Mouse (Mus musculus): ENCODE data around the gene 2010111I01Rik. TPM values are rescaled to one million over a fixed set of nuclear protein-coding genes. Genes with fewer than 3 reads are reported as not detected.

2010111I01Rik gene
- total and polyA plus RNA-seq, 3 experiments: 26.3 to 32.7 TPM; not detected in 1

GRCm38 (mm10) chr13:63336335-63336734 lies 371.6 kb downstream of the 2010111I01Rik start:
- no peaks in the 10 kb centered on the region for H3K79me2 ChIP-seq (ENCODE audit: control insufficient read depth, insufficient read depth, low read length, poor library complexity)
- no peaks in the 10 kb centered on the region for H3K27me3 ChIP-seq (ENCODE audit: control insufficient read depth in 1 of 2, insufficient read depth in 2 of 2, low read length in 2 of 2)
- no peak overlapping the region for H3K4me3 ChIP-seq (ENCODE audit: control insufficient read depth in 1 of 2, insufficient read depth in 1 of 2, low read depth in 2 of 2, low read length in 2 of 2)
- no peaks in the 10 kb centered on the region; a peak in 1 of 4 replicates for H3K36me3 ChIP-seq (ENCODE audit: control insufficient read depth in 1 of 2, insufficient read depth in 2 of 2, low read length in 2 of 2)
- peaks cover 2% of the 10 kb centered on the region in 2 experiments; a peak in 2 of 4 replicates for H3K4me1 ChIP-seq (ENCODE audit: control insufficient read depth in 1 of 2, insufficient read depth in 2 of 2, low read length in 2 of 2)
- TF ChIP-seq CTCF (IDR thresholded peaks at IDR 0.05 in 2 of 3, conservative IDR thresholded peaks at IDR 0.05 in 1 of 3; ENCODE audit: control insufficient read depth in 1 of 3, insufficient read depth in 1 of 3, low read depth in 2 of 3, low read length in 3 of 3, poor library complexity in 1 of 3, severe bottlenecking in 1 of 3): no peak
- TF ChIP-seq POLR2A (IDR thresholded peaks at IDR 0.05; ENCODE audit: control insufficient read depth in 1 of 2, insufficient read depth in 1 of 2, low read depth in 1 of 2, low read length in 2 of 2, poor library complexity in 1 of 2): no peak
- no peak for TF ChIP-seq USF2 (IDR thresholded peaks at IDR 0.05; ENCODE audit: borderline replicate concordance in 1 of 2, insufficient read depth in 1 of 2, low read depth in 1 of 2, low read length in 2 of 2)
- TF ChIP-seq MXI1 (IDR thresholded peaks at IDR 0.05; ENCODE audit: low read depth, low read length): no peak
- no peak for TF ChIP-seq USF1 (IDR thresholded peaks at IDR 0.05; ENCODE audit: low read depth, low read length)
- TF ChIP-seq JUND (IDR thresholded peaks at IDR 0.05; ENCODE audit: low read depth, low read length): no peak
- no peak for TF ChIP-seq ELF1 (IDR thresholded peaks at IDR 0.05; ENCODE audit: low read depth, low read length)
- no peak for TF ChIP-seq SMC3 (IDR thresholded peaks at IDR 0.05; ENCODE audit: low read depth, low read length)
- no peak for TF ChIP-seq ETS1 (IDR thresholded peaks at IDR 0.05; ENCODE audit: low read depth, low read length)
- TF ChIP-seq NRF1 (IDR thresholded peaks at IDR 0.05; ENCODE audit: insufficient read depth, low read depth, low read length, poor library complexity, severe bottlenecking): no peak
- no peak for TF ChIP-seq MAZ (IDR thresholded peaks at IDR 0.05; ENCODE audit: low read depth, low read length)
- TF ChIP-seq ZNF384 (IDR thresholded peaks at IDR 0.05; ENCODE audit: low read depth, low read length): no peak
- TF ChIP-seq GATA1 (IDR thresholded peaks at IDR 0.05; ENCODE audit: low read depth, low read length): no peak
- no peak for TF ChIP-seq POLR2AphosphoS2 (IDR thresholded peaks at IDR 0.05; ENCODE audit: low read length)
- no peak for TF ChIP-seq RCOR1 (IDR thresholded peaks at IDR 0.05; ENCODE audit: low read depth, low read length)
- no peak for TF ChIP-seq EP300 (IDR thresholded peaks at IDR 0.05; ENCODE audit: low read depth in 1 of 2, low read length in 2 of 2)
- no peak for TF ChIP-seq CHD2 (IDR thresholded peaks at IDR 0.05; ENCODE audit: low read length)
- no peak for TF ChIP-seq ZMIZ1 (IDR thresholded peaks at IDR 0.05; ENCODE audit: low read depth, low read length)
- no peak for TF ChIP-seq BHLHE40 (IDR thresholded peaks at IDR 0.05; ENCODE audit: borderline replicate concordance, low read depth, low read length)
- H3K27ac ChIP-seq (ENCODE audit: control insufficient read depth, low read depth, low read length): no peak overlapping the region
- H3K9me3 ChIP-seq (replicated peaks; ENCODE audit: insufficient read depth, low read length): no peaks in the 10 kb centered on the region
- DNase-seq (ENCODE audit: low read depth, low spot score): no peak
- H3K9ac ChIP-seq (ENCODE audit: control insufficient read depth, low read depth, low read length, poor library complexity, severe bottlenecking): no peak overlapping the region

GRCm38 (mm10) chr13:63337239-63337960 lies 372.7 kb downstream of the 2010111I01Rik start:
- H3K27me3 ChIP-seq (ENCODE audit: control insufficient read depth in 1 of 2, insufficient read depth in 2 of 2, low read length in 2 of 2): no peaks in the 10 kb centered on the region
- no peaks in the 10 kb centered on the region for H3K9me3 ChIP-seq (replicated peaks; ENCODE audit: insufficient read depth, low read length)
- no peak overlapping the region for H3K9ac ChIP-seq (ENCODE audit: control insufficient read depth, low read depth, low read length, poor library complexity, severe bottlenecking)
- H3K79me2 ChIP-seq (ENCODE audit: control insufficient read depth, insufficient read depth, low read length, poor library complexity): no peaks in the 10 kb centered on the region
- no peak for DNase-seq (ENCODE audit: low read depth, low spot score)
- peaks cover 2% of the 10 kb centered on the region in 2 experiments; a peak in 2 of 4 replicates for H3K4me1 ChIP-seq (ENCODE audit: control insufficient read depth in 1 of 2, insufficient read depth in 2 of 2, low read length in 2 of 2)
- no peak for TF ChIP-seq BHLHE40 (IDR thresholded peaks at IDR 0.05; ENCODE audit: borderline replicate concordance, low read depth, low read length)
- TF ChIP-seq CHD1 (IDR thresholded peaks at IDR 0.05; ENCODE audit: low read depth, low read length): no peak
- TF ChIP-seq EP300 (IDR thresholded peaks at IDR 0.05; ENCODE audit: low read depth in 1 of 2, low read length in 2 of 2): no peak
- TF ChIP-seq USF1 (IDR thresholded peaks at IDR 0.05; ENCODE audit: low read depth, low read length): no peak
- TF ChIP-seq GABPA (IDR thresholded peaks at IDR 0.05; ENCODE audit: low read depth, low read length): no peak
- no peak for TF ChIP-seq GATA1 (IDR thresholded peaks at IDR 0.05; ENCODE audit: low read depth, low read length)
- no peak for TF ChIP-seq ELF1 (IDR thresholded peaks at IDR 0.05; ENCODE audit: low read depth, low read length)
- TF ChIP-seq POLR2A (IDR thresholded peaks at IDR 0.05; ENCODE audit: control insufficient read depth in 1 of 2, insufficient read depth in 1 of 2, low read depth in 1 of 2, low read length in 2 of 2, poor library complexity in 1 of 2): no peak
- TF ChIP-seq CTCF (IDR thresholded peaks at IDR 0.05 in 2 of 3, conservative IDR thresholded peaks at IDR 0.05 in 1 of 3; ENCODE audit: control insufficient read depth in 1 of 3, insufficient read depth in 1 of 3, low read depth in 2 of 3, low read length in 3 of 3, poor library complexity in 1 of 3, severe bottlenecking in 1 of 3): no peak
- no peak for TF ChIP-seq JUND (IDR thresholded peaks at IDR 0.05; ENCODE audit: low read depth, low read length)
- TF ChIP-seq UBTF (IDR thresholded peaks at IDR 0.05; ENCODE audit: borderline replicate concordance, insufficient read depth, low read depth, low read length): no peak
- TF ChIP-seq SIN3A (IDR thresholded peaks at IDR 0.05; ENCODE audit: low read length): no peak
- TF ChIP-seq MAFK (IDR thresholded peaks at IDR 0.05; ENCODE audit: borderline replicate concordance, low read depth, low read length): no peak
- TF ChIP-seq MEF2A (IDR thresholded peaks at IDR 0.05; ENCODE audit: extremely low read depth, insufficient replicate concordance, low read depth, low read length, poor library complexity, severe bottlenecking): no peak
- TF ChIP-seq RCOR1 (IDR thresholded peaks at IDR 0.05; ENCODE audit: low read depth, low read length): no peak
- TF ChIP-seq TCF12 (IDR thresholded peaks at IDR 0.05; ENCODE audit: low read depth, low read length): no peak
- H3K4me3 ChIP-seq (ENCODE audit: control insufficient read depth in 1 of 2, insufficient read depth in 1 of 2, low read depth in 2 of 2, low read length in 2 of 2): no peak overlapping the region
- no peak overlapping the region for H3K27ac ChIP-seq (ENCODE audit: control insufficient read depth, low read depth, low read length)
- H3K36me3 ChIP-seq (ENCODE audit: control insufficient read depth in 1 of 2, insufficient read depth in 2 of 2, low read length in 2 of 2): no peaks in the 10 kb centered on the region; a peak in 1 of 4 replicates

All from MEL (cell line).